Mouse (Mus musculus): ENCODE data around the gene Treml2. TPM values are rescaled to one million over a fixed set of nuclear protein-coding genes. Genes with fewer than 3 reads are reported as not detected.

Gene Treml2
- polyA plus RNA-seq, 1 experiment from 2014 or later = 3.4 TPM

DNA sequence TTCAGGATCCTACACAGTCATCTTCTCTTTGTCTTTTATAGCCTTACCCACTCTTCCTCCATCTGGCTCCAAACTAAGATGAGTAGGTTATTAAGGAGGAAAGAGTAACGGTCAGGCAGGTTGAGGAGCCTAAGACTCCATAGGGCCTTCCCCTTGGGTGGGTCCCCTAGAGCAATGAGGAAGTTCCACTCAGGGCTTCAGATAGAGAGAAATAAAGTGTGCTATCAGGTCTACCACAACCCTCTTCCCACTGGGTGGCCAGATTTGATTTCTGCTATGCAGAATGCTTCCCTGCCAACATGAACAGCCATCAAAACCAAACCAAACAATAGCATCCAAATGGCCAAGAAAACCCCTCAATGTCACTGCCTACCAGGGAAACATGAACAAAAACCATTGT is 31.7 kb upstream of the Treml2 start:
- no peaks in the 10 kb centered on the region for H3K27me3 ChIP-seq (ENCODE audit: control insufficient read depth, insufficient read depth, low read depth, low read length)
- no peak overlapping the region for H3K4me2 ChIP-seq (ENCODE audit: low read depth, low read length)
- no peaks in the 10 kb centered on the region for H3K9me3 ChIP-seq (replicated peaks; ENCODE audit: control insufficient read depth, low read length)
- no peak overlapping the region for H3K4me3 ChIP-seq (ENCODE audit: low read depth, low read length)
- ATAC-seq (ENCODE audit: low read depth) = no peak
- 22% methylated on average over 1 of the region's 1 CpGs for WGBS (ENCODE audit: insufficient replicate concordance)
- H3K36me3 ChIP-seq (ENCODE audit: control insufficient read depth, insufficient read depth) = no peaks in the 10 kb centered on the region
- no peak overlapping the region for H3K27ac ChIP-seq (ENCODE audit: low read length)
- peaks cover 53% of the 10 kb centered on the region for H3K4me1 ChIP-seq (ENCODE audit: control insufficient read depth, low read depth, low read length)
- no peak overlapping the region for H3K9ac ChIP-seq (ENCODE audit: low read depth, low read length)

DNA sequence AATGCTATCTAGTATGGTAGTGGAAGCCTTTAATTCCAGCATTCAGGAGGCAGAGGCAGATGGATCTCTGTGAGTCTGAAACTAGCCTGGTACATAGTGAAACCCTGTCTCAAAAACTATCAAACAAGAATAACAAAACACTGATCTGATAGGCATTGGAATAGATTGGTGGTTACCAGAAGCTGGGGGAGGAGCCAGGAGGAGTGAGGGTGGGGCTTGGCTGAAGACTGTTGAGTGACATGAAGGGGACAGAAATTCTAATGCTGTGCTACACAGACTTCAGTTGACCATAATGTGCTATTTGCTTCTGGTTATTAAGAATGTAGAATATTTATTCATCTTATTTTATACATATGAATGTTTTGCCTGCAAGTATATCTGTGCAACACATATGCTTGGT is 31.0 kb upstream of the Treml2 start:
- Histone ChIP-seq H3K36me3 (ENCODE audit: control insufficient read depth, insufficient read depth) (no peaks in the 10 kb centered on the region), H3K9ac (ENCODE audit: low read depth, low read length) (no peak overlapping the region), H3K4me2 (ENCODE audit: low read depth, low read length) (no peak overlapping the region), H3K4me1 (ENCODE audit: control insufficient read depth, low read depth, low read length) (peaks cover 59% of the 10 kb centered on the region), H3K27ac (ENCODE audit: low read length) (no peak overlapping the region), H3K27me3 (ENCODE audit: control insufficient read depth, insufficient read depth, low read depth, low read length) (no peaks in the 10 kb centered on the region), H3K4me3 (ENCODE audit: low read depth, low read length) (no peak overlapping the region), H3K9me3 (replicated peaks; ENCODE audit: control insufficient read depth, low read length) (no peaks in the 10 kb centered on the region)
- no peak for ATAC-seq (ENCODE audit: low read depth)

DNA sequence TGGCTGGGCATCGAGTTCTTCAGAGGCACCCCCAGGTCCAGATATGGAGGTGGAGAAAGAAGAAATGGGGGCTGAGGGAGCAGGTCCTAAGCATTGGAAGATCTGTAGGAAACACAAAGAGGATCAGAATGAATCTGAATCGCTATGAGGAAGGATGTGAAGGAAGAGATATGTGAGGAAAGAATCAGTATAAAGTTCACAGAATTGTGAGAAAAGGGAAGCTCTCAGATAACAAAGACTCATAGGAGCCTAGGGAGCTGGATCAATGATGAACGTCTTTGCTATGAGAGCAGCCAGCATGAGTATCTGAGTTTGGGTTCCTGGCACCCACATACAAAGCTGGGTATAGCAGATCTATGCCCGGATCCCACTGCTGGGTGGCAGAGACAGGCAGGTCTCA is 29.5 kb upstream of the Treml2 start:
- H3K9ac ChIP-seq (ENCODE audit: low read depth, low read length) = 0 out of 2 replicates have a peak overlapping the region, but pooled peaks have one; percentile 24
- H3K27ac ChIP-seq (ENCODE audit: low read length) = peak overlapping the region; percentile 41; the same call in 1 of the 2 replicates
- H3K4me1 ChIP-seq (ENCODE audit: control insufficient read depth, low read depth, low read length) = peaks cover 66% of the 10 kb centered on the region
- no peaks in the 10 kb centered on the region for H3K36me3 ChIP-seq (ENCODE audit: control insufficient read depth, insufficient read depth)
- WGBS (ENCODE audit: insufficient replicate concordance) = 47% methylated on average over 4 of the region's 4 CpGs
- H3K9me3 ChIP-seq (replicated peaks; ENCODE audit: control insufficient read depth, low read length) = no peaks in the 10 kb centered on the region
- peak overlapping the region; percentile 13; the same call in 1 of the 2 replicates for H3K4me2 ChIP-seq (ENCODE audit: low read depth, low read length)
- no peak overlapping the region for H3K4me3 ChIP-seq (ENCODE audit: low read depth, low read length)
- no peaks in the 10 kb centered on the region for H3K27me3 ChIP-seq (ENCODE audit: control insufficient read depth, insufficient read depth, low read depth, low read length)
- ATAC-seq (ENCODE audit: low read depth) = no peak

DNA sequence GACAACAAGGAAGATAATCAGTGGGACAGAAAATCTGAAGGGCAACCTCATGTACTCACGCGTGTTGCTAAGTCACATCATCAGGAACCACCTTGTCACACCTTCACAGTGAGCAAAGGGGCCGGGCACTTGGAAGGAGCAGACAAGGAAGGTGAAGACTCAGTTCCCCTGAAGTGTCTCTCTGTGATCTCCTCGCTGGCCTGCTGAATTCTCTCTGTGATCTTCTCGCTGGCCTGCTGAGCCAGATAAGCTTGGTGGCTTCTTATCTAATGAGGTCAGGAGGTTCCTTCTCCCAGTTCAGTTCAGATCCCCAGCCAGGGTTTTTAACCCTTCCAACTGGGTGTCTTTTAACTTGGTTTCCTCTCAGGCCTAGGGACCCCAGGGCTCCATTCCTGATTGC is 27.1 kb upstream of the Treml2 start:
- peak overlapping the region; percentile 97 for H3K27ac ChIP-seq (ENCODE audit: low read length)
- H3K4me2 ChIP-seq (ENCODE audit: low read depth, low read length) = peak overlapping the region; percentile 53
- peak; percentile 94 for ATAC-seq (ENCODE audit: low read depth)
- H3K9ac ChIP-seq (ENCODE audit: low read depth, low read length) = peak overlapping the region; percentile 46
- H3K9me3 ChIP-seq (replicated peaks; ENCODE audit: control insufficient read depth, low read length) = no peaks in the 10 kb centered on the region
- peak overlapping the region; percentile 47 for H3K4me3 ChIP-seq (ENCODE audit: low read depth, low read length)
- H3K27me3 ChIP-seq (ENCODE audit: control insufficient read depth, insufficient read depth, low read depth, low read length) = no peaks in the 10 kb centered on the region
- H3K4me1 ChIP-seq (ENCODE audit: control insufficient read depth, low read depth, low read length) = peaks cover 71% of the 10 kb centered on the region
- no peaks in the 10 kb centered on the region for H3K36me3 ChIP-seq (ENCODE audit: control insufficient read depth, insufficient read depth)
- WGBS (ENCODE audit: insufficient replicate concordance) = 14% methylated on average over 5 of the region's 5 CpGs

DNA sequence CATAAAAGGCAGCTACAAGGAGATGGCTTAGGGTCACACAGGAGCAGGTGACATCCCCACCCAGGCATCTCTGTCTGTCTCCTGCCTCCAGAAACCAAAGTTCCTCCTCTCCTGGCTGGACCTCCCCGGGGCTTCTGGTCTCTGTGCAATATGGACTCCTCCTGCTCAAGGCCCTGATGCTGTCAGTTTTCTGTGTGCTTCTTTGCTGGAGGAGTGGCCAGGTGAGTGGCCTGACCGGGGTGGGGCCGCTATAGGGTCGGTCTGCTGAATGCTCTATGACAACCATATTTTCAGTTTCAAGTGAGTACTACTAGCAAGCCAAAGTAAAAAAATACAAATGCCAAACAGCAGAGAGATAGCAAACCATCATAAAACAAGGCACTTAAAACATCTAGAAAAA is 26.7 kb upstream of the Treml2 start:
- Histone ChIP-seq H3K9ac (ENCODE audit: low read depth, low read length) (peak overlapping the region; percentile 30), H3K36me3 (ENCODE audit: control insufficient read depth, insufficient read depth) (no peaks in the 10 kb centered on the region), H3K4me2 (ENCODE audit: low read depth, low read length) (peak overlapping the region; percentile 53), H3K27ac (ENCODE audit: low read length) (peak overlapping the region; percentile 97), H3K27me3 (ENCODE audit: control insufficient read depth, insufficient read depth, low read depth, low read length) (no peaks in the 10 kb centered on the region), H3K4me1 (ENCODE audit: control insufficient read depth, low read depth, low read length) (peaks cover 68% of the 10 kb centered on the region), H3K4me3 (ENCODE audit: low read depth, low read length) (peak overlapping the region; percentile 38), H3K9me3 (replicated peaks; ENCODE audit: control insufficient read depth, low read length) (no peaks in the 10 kb centered on the region)
- WGBS (ENCODE audit: insufficient replicate concordance) = 65% methylated on average over 4 of the region's 4 CpGs
- ATAC-seq (ENCODE audit: low read depth) = peak; percentile 33

DNA sequence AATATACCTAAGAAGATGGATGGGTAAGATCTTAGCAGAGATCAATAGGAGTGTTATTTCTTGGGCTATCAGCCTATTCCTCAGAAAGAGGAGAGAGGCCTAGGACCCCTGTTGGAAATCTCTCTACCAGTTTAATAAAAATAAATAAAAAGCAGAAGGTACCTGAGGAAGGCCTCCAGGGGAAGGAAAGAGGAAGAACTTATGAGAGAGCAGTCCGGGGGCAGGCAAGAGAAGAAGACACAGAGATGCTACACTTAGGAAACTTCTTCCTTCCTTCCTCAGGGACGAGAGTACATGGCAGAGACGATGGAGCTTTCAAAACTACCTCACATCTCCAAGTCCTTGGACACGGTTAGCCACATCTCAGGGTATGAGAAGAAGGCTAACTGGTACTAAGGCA is 25.2 kb upstream of the Treml2 start:
- no peak overlapping the region for H3K4me2 ChIP-seq (ENCODE audit: low read depth, low read length)
- ATAC-seq (ENCODE audit: low read depth) = no peak
- no peak overlapping the region for H3K4me3 ChIP-seq (ENCODE audit: low read depth, low read length)
- peak overlapping the region; percentile 70 for H3K27ac ChIP-seq (ENCODE audit: low read length)
- no peaks in the 10 kb centered on the region for H3K36me3 ChIP-seq (ENCODE audit: control insufficient read depth, insufficient read depth)
- H3K9me3 ChIP-seq (replicated peaks; ENCODE audit: control insufficient read depth, low read length) = no peaks in the 10 kb centered on the region
- H3K9ac ChIP-seq (ENCODE audit: low read depth, low read length) = peak overlapping the region; percentile 15; the same call in 1 of the 2 replicates
- peaks cover 59% of the 10 kb centered on the region for H3K4me1 ChIP-seq (ENCODE audit: control insufficient read depth, low read depth, low read length)
- H3K27me3 ChIP-seq (ENCODE audit: control insufficient read depth, insufficient read depth, low read depth, low read length) = no peaks in the 10 kb centered on the region
- 40% methylated on average over 4 of the region's 4 CpGs for WGBS (ENCODE audit: insufficient replicate concordance)

DNA sequence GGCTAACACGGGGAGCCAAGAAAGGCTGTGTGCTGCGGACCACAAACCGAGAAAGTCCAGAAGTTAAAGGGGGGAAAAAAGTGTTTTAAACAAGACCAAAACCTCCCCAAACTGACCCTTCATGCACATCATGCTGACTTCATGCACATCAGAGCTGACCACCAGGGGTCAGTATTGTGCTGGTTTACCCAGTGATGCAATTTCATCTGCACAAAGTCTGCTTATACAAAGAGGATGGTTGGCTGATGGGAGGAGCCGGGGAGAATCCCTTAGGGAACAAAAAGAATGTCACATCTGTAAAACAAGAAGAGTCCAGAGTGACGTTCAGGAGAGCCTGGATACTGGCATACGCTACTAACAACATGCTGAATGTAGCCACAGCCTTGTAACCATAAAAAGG is 24.4 kb upstream of the Treml2 start:
- ATAC-seq (ENCODE audit: low read depth) = no peak
- 19% methylated on average over 6 of the region's 6 CpGs for WGBS (ENCODE audit: insufficient replicate concordance)
- peak overlapping the region; percentile 70 for H3K27ac ChIP-seq (ENCODE audit: low read length)
- no peaks in the 10 kb centered on the region for H3K9me3 ChIP-seq (replicated peaks; ENCODE audit: control insufficient read depth, low read length)
- no peaks in the 10 kb centered on the region for H3K36me3 ChIP-seq (ENCODE audit: control insufficient read depth, insufficient read depth)
- peaks cover 60% of the 10 kb centered on the region for H3K4me1 ChIP-seq (ENCODE audit: control insufficient read depth, low read depth, low read length)
- H3K4me2 ChIP-seq (ENCODE audit: low read depth, low read length) = no peak overlapping the region
- H3K27me3 ChIP-seq (ENCODE audit: control insufficient read depth, insufficient read depth, low read depth, low read length) = no peaks in the 10 kb centered on the region
- no peak overlapping the region for H3K4me3 ChIP-seq (ENCODE audit: low read depth, low read length)
- no peak overlapping the region for H3K9ac ChIP-seq (ENCODE audit: low read depth, low read length)

DNA sequence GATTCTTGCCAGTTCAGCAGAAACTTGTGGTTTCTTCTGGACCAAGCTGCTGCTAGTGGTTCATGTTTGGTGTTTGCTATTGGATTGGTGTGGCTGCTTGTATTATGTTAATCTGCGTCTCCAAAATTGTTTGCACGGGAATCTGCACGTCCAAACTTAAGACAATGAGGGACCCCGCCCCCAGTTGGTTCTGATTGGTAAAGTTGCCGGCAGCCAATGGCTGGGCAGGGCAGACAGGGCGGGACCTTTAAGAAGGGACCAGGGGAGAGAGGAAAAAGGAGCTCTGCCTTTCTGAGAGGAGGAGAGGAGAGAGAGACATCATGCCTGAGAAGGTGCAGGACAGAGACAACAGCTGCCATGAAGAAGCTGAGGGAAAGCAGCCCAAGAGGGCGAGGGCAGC is 23.6 kb upstream of the Treml2 start:
- WGBS (ENCODE audit: insufficient replicate concordance) = 31% methylated on average over 7 of the region's 7 CpGs
- peaks cover 54% of the 10 kb centered on the region for H3K4me1 ChIP-seq (ENCODE audit: control insufficient read depth, low read depth, low read length)
- H3K9ac ChIP-seq (ENCODE audit: low read depth, low read length) = no peak overlapping the region
- no peak for ATAC-seq (ENCODE audit: low read depth)
- no peaks in the 10 kb centered on the region for H3K36me3 ChIP-seq (ENCODE audit: control insufficient read depth, insufficient read depth)
- H3K4me2 ChIP-seq (ENCODE audit: low read depth, low read length) = no peak overlapping the region
- H3K27ac ChIP-seq (ENCODE audit: low read length) = no peak overlapping the region
- H3K9me3 ChIP-seq (replicated peaks; ENCODE audit: control insufficient read depth, low read length) = no peaks in the 10 kb centered on the region
- H3K27me3 ChIP-seq (ENCODE audit: control insufficient read depth, insufficient read depth, low read depth, low read length) = no peaks in the 10 kb centered on the region
- H3K4me3 ChIP-seq (ENCODE audit: low read depth, low read length) = no peak overlapping the region

DNA sequence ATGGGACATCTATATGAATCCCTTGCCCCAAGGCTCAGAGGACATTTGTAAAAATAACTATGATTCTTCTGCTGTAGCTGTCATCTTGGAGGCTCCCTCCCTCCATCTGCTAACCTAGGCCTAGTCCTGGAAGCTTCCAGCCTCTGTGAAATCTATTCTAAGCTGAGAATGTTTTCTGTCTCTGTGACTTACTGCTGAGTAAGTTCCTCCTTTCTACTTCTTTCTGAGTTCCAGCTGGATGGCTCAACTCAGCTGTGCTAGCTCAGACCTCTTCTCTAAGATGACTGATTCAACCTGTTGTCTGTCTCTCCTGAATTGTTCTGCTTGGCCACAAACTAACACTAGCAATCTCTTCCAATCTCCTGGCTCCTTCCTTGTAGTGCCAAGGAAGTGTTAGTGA is 20.9 kb upstream of the Treml2 start:
- Histone ChIP-seq H3K27ac (ENCODE audit: low read length) (peak overlapping the region; percentile 10; the same call in 1 of the 2 replicates), H3K9ac (ENCODE audit: low read depth, low read length) (no peak overlapping the region), H3K27me3 (ENCODE audit: control insufficient read depth, insufficient read depth, low read depth, low read length) (no peaks in the 10 kb centered on the region), H3K4me1 (ENCODE audit: control insufficient read depth, low read depth, low read length) (peaks cover 49% of the 10 kb centered on the region), H3K36me3 (ENCODE audit: control insufficient read depth, insufficient read depth) (no peaks in the 10 kb centered on the region), H3K4me3 (ENCODE audit: low read depth, low read length) (no peak overlapping the region), H3K4me2 (ENCODE audit: low read depth, low read length) (no peak overlapping the region), H3K9me3 (replicated peaks; ENCODE audit: control insufficient read depth, low read length) (no peaks in the 10 kb centered on the region)
- ATAC-seq (ENCODE audit: low read depth) = no peak
